Mouse (Mus musculus) MEL (cell line): Measurements from ENCODE around the gene Asb2. TPM values are rescaled to one million over a fixed set of nuclear protein-coding genes. Genes with fewer than 3 reads are reported as not detected.

ENCODE experiments used
- DNase-seq: peaks from one replicate; pipeline ENCODE4 v3.0.0; 2011; ENCODE audit warnings: low read depth, low spot score
- H3K27ac ChIP-seq: 2 replicates; pipeline ENCODE4 v1.5.1; 2012; ENCODE audit warnings: low read depth, mild to moderate bottlenecking, control low read depth, low read length, moderate library complexity; ENCODE audit not compliant: control insufficient read depth
- H3K27me3 ChIP-seq, 2 experiments: fragments of 150-350 bp in 1 of 2; sonication (generic) in 1 of 2; 2 replicates each; pipeline ENCODE4 v1.6.1; 2012; ENCODE audit warnings: low read length in 2 of 2, mild to moderate bottlenecking in 2 of 2, improper control_type of control experiment in 1 of 2, moderate library complexity in 1 of 2; ENCODE audit not compliant: insufficient read depth in 2 of 2, control insufficient read depth in 1 of 2
- H3K36me3 ChIP-seq, 2 experiments: 2 replicates each; pipeline ENCODE4 v1.6.1; 2012 to 2014; ENCODE audit warnings: low read length in 2 of 2, improper control_type of control experiment in 1 of 2, inconsistent platforms in 1 of 2, mild to moderate bottlenecking in 1 of 2; ENCODE audit not compliant: insufficient read depth in 2 of 2, control insufficient read depth in 1 of 2
- H3K4me1 ChIP-seq, 2 experiments: fragments of 150-350 bp in 1 of 2; sonication (generic) in 1 of 2; 2 replicates each; pipeline ENCODE4 v1.6.1; 2012; ENCODE audit warnings: low read length in 2 of 2, improper control_type of control experiment in 1 of 2, mild to moderate bottlenecking in 1 of 2; ENCODE audit not compliant: insufficient read depth in 2 of 2, control insufficient read depth in 1 of 2
- H3K4me3 ChIP-seq, 2 experiments: fragments of 150-350 bp in 1 of 2; sonication (generic) in 1 of 2; 2 replicates each; pipeline ENCODE4 v1.5.1; 2012; ENCODE audit warnings: low read depth in 2 of 2, low read length in 2 of 2, mild to moderate bottlenecking in 2 of 2, moderate library complexity in 2 of 2, control low read depth in 1 of 2, improper control_type of control experiment in 1 of 2; ENCODE audit not compliant: control insufficient read depth in 1 of 2, insufficient read depth in 1 of 2
- H3K79me2 ChIP-seq: 2 replicates; pipeline ENCODE4 v1.6.1; 2012; ENCODE audit warnings: mild to moderate bottlenecking, low read length, moderate library complexity; ENCODE audit not compliant: control insufficient read depth, poor library complexity, insufficient read depth
- H3K9ac ChIP-seq: 2 replicates; pipeline ENCODE4 v1.6.1; 2012; ENCODE audit warnings: low read depth, mild to moderate bottlenecking, control low read depth, low read length, moderate library complexity; ENCODE audit not compliant: control insufficient read depth, poor library complexity, severe bottlenecking
- H3K9me3 ChIP-seq: fragments of 150-350 bp; sonication (generic); replicated peaks from 2 replicates; pipeline ENCODE4 v1.6.1; 2012; ENCODE audit warnings: mild to moderate bottlenecking, low read length, improper control_type of control experiment, moderate library complexity; ENCODE audit not compliant: insufficient read depth
- BHLHE40 ChIP-seq: IDR thresholded peaks from 2 replicates; pipeline ENCODE4 v1.6.1; 2012; ENCODE audit warnings: low read depth, mild to moderate bottlenecking, inconsistent platforms, low read length, improper control_type of control experiment, borderline replicate concordance
- CTCF ChIP-seq, 3 experiments: IDR thresholded peaks in 2 of 3; conservative IDR thresholded peaks in 1 of 3; 2 replicates each; pipeline ENCODE4 v1.5.1; 2011 to 2012; ENCODE audit warnings: low read length in 3 of 3, low read depth in 2 of 3, mild to moderate bottlenecking in 2 of 3, improper control_type of control experiment in 1 of 3, inconsistent platforms in 1 of 3, mixed read lengths in 1 of 3, moderate library complexity in 1 of 3; ENCODE audit not compliant: control insufficient read depth in 1 of 3, insufficient read depth in 1 of 3, poor library complexity in 1 of 3, severe bottlenecking in 1 of 3
- ELF1 ChIP-seq: IDR thresholded peaks from 2 replicates; pipeline ENCODE4 v1.6.1; 2014; ENCODE audit warnings: low read depth, mild to moderate bottlenecking, inconsistent platforms, low read length, improper control_type of control experiment, moderate library complexity
- EP300 ChIP-seq, 2 experiments: IDR thresholded peaks; 2 replicates each; pipeline ENCODE4 v1.6.1; 2011; ENCODE audit warnings: improper control_type of control experiment in 2 of 2, low read length in 2 of 2, low read depth in 1 of 2, mild to moderate bottlenecking in 1 of 2
- GATA1 ChIP-seq: IDR thresholded peaks from 2 replicates; pipeline ENCODE4 v1.6.1; 2011; ENCODE audit warnings: low read depth, low read length, improper control_type of control experiment
- MEF2A ChIP-seq: IDR thresholded peaks from 2 replicates; pipeline ENCODE4 v1.6.1; 2014; ENCODE audit warnings: low read depth, mild to moderate bottlenecking, inconsistent platforms, low read length, improper control_type of control experiment; ENCODE audit not compliant: poor library complexity, insufficient replicate concordance, severe bottlenecking; ENCODE audit errors: extremely low read depth
- MYB ChIP-seq: IDR thresholded peaks from 2 replicates; pipeline ENCODE4 v1.6.1; 2011; ENCODE audit warnings: mild to moderate bottlenecking, low read depth, low read length, improper control_type of control experiment
- RAD21 ChIP-seq: IDR thresholded peaks from 2 replicates; pipeline ENCODE4 v1.6.1; 2011; ENCODE audit warnings: mild to moderate bottlenecking, low read depth, low read length, improper control_type of control experiment
- SMC3 ChIP-seq: IDR thresholded peaks from 2 replicates; pipeline ENCODE4 v1.6.1; 2011; ENCODE audit warnings: low read depth, low read length, improper control_type of control experiment
- TAL1 ChIP-seq: IDR thresholded peaks from 2 replicates; pipeline ENCODE4 v1.6.1; 2012; ENCODE audit warnings: mild to moderate bottlenecking, inconsistent platforms, low read length, moderate library complexity, mixed read lengths
- TBP ChIP-seq: IDR thresholded peaks from 2 replicates; pipeline ENCODE4 v1.8.0; 2011; ENCODE audit warnings: low read depth, low read length, improper control_type of control experiment
- USF1 ChIP-seq: IDR thresholded peaks from 2 replicates; pipeline ENCODE4 v1.6.1; 2014; ENCODE audit warnings: low read depth, mild to moderate bottlenecking, inconsistent platforms, low read length, improper control_type of control experiment, moderate library complexity
- ZC3H11A ChIP-seq: IDR thresholded peaks from 2 replicates; pipeline ENCODE4 v1.6.1; 2012; ENCODE audit warnings: low read depth, mild to moderate bottlenecking, inconsistent platforms, low read length, improper control_type of control experiment
- polyA plus RNA-seq, 2 experiments: library from polyadenylated mRNA; stranded (reverse) in 1 of 2; unstranded in 1 of 2; fragments of >175 nt in 1 of 2; fragments of >200 nt in 1 of 2; gene quantifications; 2 replicates each; pipeline versions ENCODE4 v1.2.1 to v1.2.4; 2012; ENCODE audit warnings: low replicate concordance in 2 of 2, low read depth in 1 of 2; ENCODE audit not compliant: insufficient read length in 2 of 2, insufficient read depth in 1 of 2, missing spikeins in 1 of 2
- total RNA-seq: library from RNA; depleted of rRNA; stranded (reverse); fragments of 300-350 nt; gene quantifications from 2 replicates; pipeline ENCODE4 v1.2.3, GENCODE M21; 2012

Asb2 gene
- total and polyA plus RNA-seq, 3 experiments, result 0.18 TPM; not detected in 2

DNA sequence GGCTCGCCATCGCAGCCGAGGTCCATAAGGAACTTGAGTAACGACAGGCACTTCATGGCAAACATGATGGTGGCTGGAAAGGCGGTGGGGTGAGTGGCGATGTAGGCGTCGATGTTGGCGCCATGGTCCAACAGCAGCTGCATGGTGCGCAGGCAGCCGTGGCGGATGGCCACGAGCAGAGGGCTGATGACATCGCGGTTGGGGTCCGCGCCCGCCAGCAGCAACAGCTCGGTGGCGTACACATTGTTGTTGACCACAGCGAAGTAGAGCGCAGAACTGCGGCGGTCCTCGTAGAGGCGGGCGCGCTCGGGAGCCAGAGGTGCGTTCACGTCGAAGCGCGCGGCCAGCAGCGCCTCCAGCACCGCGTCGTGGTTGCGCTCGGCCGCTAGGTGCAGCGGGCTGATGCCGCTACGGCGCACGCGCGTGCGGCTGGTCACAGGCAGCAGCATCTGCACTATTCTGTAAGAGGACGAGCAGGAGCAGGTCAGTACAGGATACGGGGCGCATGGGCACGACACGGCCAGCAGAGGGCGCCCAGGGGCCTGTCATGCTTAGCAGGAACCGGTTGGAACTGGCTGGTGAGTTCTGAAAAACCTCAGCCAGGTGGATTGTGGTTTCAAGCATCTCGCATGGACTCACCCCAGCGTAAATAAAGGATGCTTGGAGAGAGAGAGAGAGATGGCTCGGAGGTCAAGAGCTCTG lies 30.5 kb downstream of the Asb2 start:
- H3K4me1 ChIP-seq, result no peaks in the 10 kb centered on the region
- TF ChIP-seq MEF2A (no peak), EP300 (IDR thresholded peaks at IDR 0.05; ENCODE audit: low read depth in 1 of 2, low read length in 2 of 2) (no peak), ELF1 (no peak), TBP (no peak), ZC3H11A (peak; percentile 86), TAL1 (no peak), RAD21 (peak; percentile 69), SMC3 (peak; percentile 90), CTCF (IDR thresholded peaks at IDR 0.05 in 2 of 3, conservative IDR thresholded peaks at IDR 0.05 in 1 of 3; ENCODE audit: control insufficient read depth in 1 of 3, insufficient read depth in 1 of 3, low read depth in 2 of 3, low read length in 3 of 3, poor library complexity in 1 of 3, severe bottlenecking in 1 of 3) (peak; percentile 75 to 98 (median 88)), BHLHE40 (no peak), MYB (no peak)
- H3K36me3 ChIP-seq, result no peaks in the 10 kb centered on the region
- H3K9ac ChIP-seq, result no peak overlapping the region
- no peaks in the 10 kb centered on the region for H3K27me3 ChIP-seq
- H3K79me2 ChIP-seq, result no peaks in the 10 kb centered on the region
- no peak overlapping the region for H3K27ac ChIP-seq
- peak; percentile 66 for DNase-seq
- H3K9me3 ChIP-seq, result no peaks in the 10 kb centered on the region
- no peak overlapping the region for H3K4me3 ChIP-seq

DNA sequence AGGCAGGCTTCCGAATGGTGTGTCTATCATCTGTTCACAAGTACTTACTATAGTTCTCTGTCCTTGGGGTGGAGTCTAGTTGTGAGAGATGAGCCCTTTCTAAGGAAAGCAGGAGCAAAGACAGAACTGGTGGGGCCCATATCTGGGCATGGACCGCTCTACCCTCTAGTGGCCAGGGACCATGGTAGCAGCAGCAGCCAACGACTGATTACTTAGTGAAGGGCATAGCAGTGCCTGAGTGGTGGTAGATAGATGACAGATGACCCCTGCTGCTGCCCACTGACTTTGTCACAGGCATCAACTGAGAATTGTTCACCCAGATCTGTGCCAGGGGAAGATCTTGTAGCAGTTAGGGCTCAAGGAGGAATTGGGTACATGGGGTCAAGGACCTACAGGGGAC lies 33.0 kb downstream of the Asb2 start:
- TF ChIP-seq GATA1 (no peak), USF1 (no peak), CTCF (IDR thresholded peaks at IDR 0.05 in 2 of 3, conservative IDR thresholded peaks at IDR 0.05 in 1 of 3; ENCODE audit: control insufficient read depth in 1 of 3, insufficient read depth in 1 of 3, low read depth in 2 of 3, low read length in 3 of 3, poor library complexity in 1 of 3, severe bottlenecking in 1 of 3) (peak; percentile 38 to 60 (median 48); a peak in 5 of 6 replicates), RAD21 (peak; percentile 24), SMC3 (0 out of 2 replicates have a peak, but pooled peaks have one; percentile 13)
- DNase-seq, result no peak
- H3K4me1 ChIP-seq, result no peaks in the 10 kb centered on the region
- H3K36me3 ChIP-seq, result no peaks in the 10 kb centered on the region
- H3K9me3 ChIP-seq, result no peaks in the 10 kb centered on the region
- H3K79me2 ChIP-seq, result no peaks in the 10 kb centered on the region
- H3K4me3 ChIP-seq, result no peak overlapping the region
- H3K27me3 ChIP-seq, result no peaks in the 10 kb centered on the region
- no peak overlapping the region for H3K27ac ChIP-seq
- no peak overlapping the region for H3K9ac ChIP-seq
